Mouse (Mus musculus) CH12.LX (cell line): Measurements from ENCODE around the gene Arl5a.

Experiments used
- BHLHE40 ChIP-seq: IDR thresholded peaks from 2 replicates; pipeline ENCODE4 v1.6.1; 2011; ENCODE audit warnings: mild to moderate bottlenecking, low read depth, low read length, improper control_type of control experiment
- CTCF ChIP-seq, 2 experiments: IDR thresholded peaks in 1 of 2; conservative IDR thresholded peaks in 1 of 2; 2 replicates each; pipeline ENCODE4 v1.5.1; 2011 to 2012; ENCODE audit warnings: low read depth in 2 of 2, low read length in 2 of 2, improper control_type of control experiment in 1 of 2, inconsistent platforms in 1 of 2, mild to moderate bottlenecking in 1 of 2, moderate library complexity in 1 of 2
- GABPA ChIP-seq: IDR thresholded peaks from 2 replicates; pipeline ENCODE4 v1.6.1; 2012; ENCODE audit warnings: low read depth, low read length, improper control_type of control experiment, inconsistent platforms; ENCODE audit not compliant: insufficient replicate concordance
- HCFC1 ChIP-seq: IDR thresholded peaks from 2 replicates; pipeline ENCODE4 v1.6.1; 2012; ENCODE audit warnings: low read depth, mild to moderate bottlenecking, inconsistent platforms, low read length, improper control_type of control experiment
- MXI1 ChIP-seq: IDR thresholded peaks from 2 replicates; pipeline ENCODE4 v1.6.1; 2011; ENCODE audit warnings: mild to moderate bottlenecking, low read depth, low read length, improper control_type of control experiment
- NRF1 ChIP-seq: IDR thresholded peaks from 2 replicates; pipeline ENCODE4 v1.6.1; 2014; ENCODE audit warnings: low read depth, mild to moderate bottlenecking, inconsistent platforms, low read length, improper control_type of control experiment, moderate library complexity
- POLR2A ChIP-seq: IDR thresholded peaks from 2 replicates; pipeline ENCODE4 v1.6.1; 2011; ENCODE audit warnings: low read depth, mild to moderate bottlenecking, improper control_type of control experiment, low read length
- RAD21 ChIP-seq: IDR thresholded peaks from 2 replicates; pipeline ENCODE4 v1.6.1; 2011; ENCODE audit warnings: low read depth, mild to moderate bottlenecking, low read length, improper control_type of control experiment, moderate library complexity
- ZC3H11A ChIP-seq: IDR thresholded peaks from 2 replicates; pipeline ENCODE4 v1.6.1; 2012; ENCODE audit warnings: low read depth, mild to moderate bottlenecking, inconsistent platforms, low read length, improper control_type of control experiment

DNA sequence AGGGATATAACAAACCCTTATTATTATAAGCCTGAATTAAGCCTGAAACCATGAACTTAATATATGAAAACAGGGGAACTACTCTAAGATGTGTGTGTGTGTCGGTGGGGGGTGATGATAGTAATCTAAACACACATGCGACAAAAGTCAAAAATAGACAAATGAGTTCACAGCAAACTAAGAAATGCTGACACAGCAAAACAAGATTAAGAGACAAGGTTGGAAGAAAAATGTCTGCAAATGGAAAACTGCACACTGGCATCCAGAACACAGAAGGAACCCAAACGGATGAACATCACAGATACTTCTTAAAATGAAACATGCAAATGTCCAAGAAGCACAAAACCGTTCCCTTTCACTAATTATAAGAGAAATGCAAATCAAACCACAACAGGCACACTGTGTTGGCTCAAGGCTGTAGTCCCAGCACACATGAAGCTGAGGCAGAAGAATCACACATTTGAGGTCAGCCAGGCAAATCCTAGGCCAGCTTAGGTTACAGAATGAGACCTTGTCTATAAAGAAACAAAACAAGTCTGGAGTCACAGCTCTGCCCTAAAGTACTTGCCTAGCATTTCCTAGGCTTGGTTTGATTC lies 15.8 kb upstream of the Arl5a start:
- TF ChIP-seq BHLHE40 = peak; percentile 86
- no peak for TF ChIP-seq POLR2A
- no peak for TF ChIP-seq ZC3H11A
- TF ChIP-seq CTCF (conservative IDR thresholded peaks at IDR 0.05 in 1 of 2, IDR thresholded peaks at IDR 0.05 in 1 of 2; ENCODE audit: low read depth in 2 of 2, low read length in 2 of 2) = no peak
- no peak for TF ChIP-seq NRF1
- TF ChIP-seq RAD21 = no peak
- TF ChIP-seq MXI1 = no peak
- TF ChIP-seq GABPA = no peak
- no peak for TF ChIP-seq HCFC1
